Mouse (Mus musculus): ENCODE results near the gene Clk2. TPM values are rescaled to one million over a fixed set of nuclear protein-coding genes. Genes with fewer than 3 reads are reported as not detected.

The Clk2 gene
- total RNA-seq, 2 experiments from 2014 or later, result 46.2 to 47.0 TPM

DNA sequence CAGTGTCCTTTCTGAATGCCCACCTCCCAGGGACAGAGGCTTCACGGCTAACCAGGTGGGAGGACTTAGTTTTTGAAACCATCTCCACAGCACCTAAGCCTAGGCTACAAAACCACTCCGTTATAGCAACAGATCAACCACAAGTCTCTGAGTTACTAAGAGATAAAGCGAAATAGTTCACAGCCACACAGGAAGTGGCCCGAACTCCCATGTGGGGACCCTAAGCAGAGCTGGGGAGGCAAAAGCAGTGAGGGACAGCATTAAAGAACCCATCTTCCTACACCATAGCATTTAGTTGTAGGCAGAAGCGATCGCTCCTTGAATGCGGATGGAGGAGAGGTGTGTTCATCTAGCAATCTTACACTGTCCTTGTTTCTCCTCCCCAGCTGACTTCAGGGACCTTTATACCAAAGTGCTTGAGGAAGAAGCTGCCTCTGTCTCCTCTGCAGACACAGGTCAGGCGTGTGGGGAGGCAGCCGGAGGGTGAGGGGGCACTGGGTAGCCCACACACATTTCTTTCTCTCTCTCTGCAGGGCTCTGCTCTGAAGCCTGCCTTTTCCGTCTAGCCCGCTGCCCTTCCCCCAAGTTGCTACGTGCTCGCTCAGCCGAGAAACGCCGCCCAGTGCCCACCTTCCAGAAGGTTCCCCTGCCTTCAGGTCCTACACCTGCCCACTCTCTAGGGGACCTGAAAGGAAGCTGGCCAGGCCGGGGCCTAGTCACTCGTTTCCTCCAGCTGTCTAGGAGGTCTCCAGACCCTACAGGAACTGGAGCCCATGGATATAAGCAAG lies 23.3 kb downstream of the Clk2 start:
- no peak for DNase-seq (ENCODE audit: low spot score in 2 of 2)

GRCm38 (mm10) chr3:89188478-89188875 lies 23.9 kb downstream of the Clk2 start:
- no peak for DNase-seq (ENCODE audit: low spot score in 2 of 2)

GRCm38 (mm10) chr3:89190436-89190835 lies 25.8 kb downstream of the Clk2 start:
- DNase-seq (ENCODE audit: low spot score in 2 of 2), result no peak

DNA sequence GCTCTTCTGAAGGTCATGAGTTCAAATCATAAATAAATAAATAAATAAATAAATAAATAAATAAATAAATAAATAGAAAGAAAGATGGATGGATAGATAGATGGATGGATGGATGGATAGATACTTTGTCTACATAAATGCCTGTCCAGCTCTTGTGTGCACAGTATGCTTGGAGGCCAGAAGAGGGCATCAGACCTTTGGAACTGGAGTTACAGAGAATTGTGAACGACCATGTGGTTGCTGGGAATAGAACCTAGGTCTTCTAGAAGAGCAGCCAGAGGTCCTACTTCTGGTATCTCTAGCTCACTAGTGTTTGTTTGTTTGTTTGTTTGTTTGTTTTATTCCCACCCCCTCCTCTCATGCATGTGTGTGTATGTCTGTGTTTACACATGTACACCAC lies 28.8 kb downstream of the Clk2 start:
- DNase-seq (ENCODE audit: low spot score in 2 of 2), result no peak

- DNase-seq (ENCODE audit: low spot score in 2 of 2), result no peak
These were observed 29.3 kb downstream of the Clk2 start for GRCm38 (mm10) chr3:89193853-89194252.

- DNase-seq (ENCODE audit: low spot score in 2 of 2), result peak; percentile 73 to 84
These were observed 31.6 kb downstream of the Clk2 start for GRCm38 (mm10) chr3:89195979-89196877.

GRCm38 (mm10) chr3:89199839-89200238 lies 35.2 kb downstream of the Clk2 start:
- DNase-seq (ENCODE audit: low spot score in 2 of 2), result no peak

DNA sequence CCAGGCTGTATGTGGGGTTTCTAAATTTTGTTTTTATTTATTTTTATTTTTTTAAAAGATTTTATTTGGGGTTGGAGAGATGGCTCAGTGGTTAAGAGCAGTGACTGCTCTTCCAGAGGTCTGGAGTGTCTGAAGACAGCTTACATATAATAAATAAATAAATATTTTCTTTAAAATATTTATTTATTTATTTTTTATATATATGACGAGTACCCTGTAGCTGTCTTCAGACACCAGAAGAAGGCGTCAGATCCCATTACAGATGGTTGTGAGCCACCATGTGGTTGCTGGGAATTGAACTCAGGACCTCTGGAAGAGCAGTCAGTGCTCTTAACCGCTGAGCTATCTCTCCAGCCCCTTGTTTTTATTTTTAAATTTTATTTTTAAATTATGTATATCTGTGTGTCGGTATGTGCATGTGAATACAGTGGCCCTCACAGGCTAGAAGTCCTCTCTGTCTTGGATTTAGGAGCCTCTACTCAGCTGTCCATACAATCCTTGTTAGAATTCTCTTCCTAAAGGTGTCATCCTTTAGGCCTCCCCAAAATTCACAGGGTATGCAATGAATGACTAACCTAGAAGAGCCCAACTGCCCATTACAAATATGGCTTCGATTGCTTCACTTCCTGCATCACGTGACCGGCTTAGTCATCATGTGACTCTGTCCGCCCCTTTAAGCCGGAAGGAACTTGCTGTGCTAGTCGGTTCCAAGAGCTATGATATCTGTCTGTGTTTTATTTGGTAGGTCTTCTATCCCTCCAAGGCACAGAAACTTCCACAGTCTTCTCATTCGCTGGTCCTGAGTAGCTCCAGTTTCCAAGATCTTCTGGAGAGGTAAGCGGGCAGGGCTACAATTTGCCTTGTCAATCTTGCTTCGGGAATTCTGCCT lies 37.9 kb downstream of the Clk2 start, which contains the start of gene Gba:
Gba (plus strand) TSS at position 676 of the 889 bp plus-strand sequence.
- peak; percentile 84 to 91 for DNase-seq (ENCODE audit: low spot score in 2 of 2)

GRCm38 (mm10) chr3:89203142-89203514 lies 38.5 kb downstream of the Clk2 start:
- DNase-seq (ENCODE audit: low spot score in 2 of 2), result no peak

DNA sequence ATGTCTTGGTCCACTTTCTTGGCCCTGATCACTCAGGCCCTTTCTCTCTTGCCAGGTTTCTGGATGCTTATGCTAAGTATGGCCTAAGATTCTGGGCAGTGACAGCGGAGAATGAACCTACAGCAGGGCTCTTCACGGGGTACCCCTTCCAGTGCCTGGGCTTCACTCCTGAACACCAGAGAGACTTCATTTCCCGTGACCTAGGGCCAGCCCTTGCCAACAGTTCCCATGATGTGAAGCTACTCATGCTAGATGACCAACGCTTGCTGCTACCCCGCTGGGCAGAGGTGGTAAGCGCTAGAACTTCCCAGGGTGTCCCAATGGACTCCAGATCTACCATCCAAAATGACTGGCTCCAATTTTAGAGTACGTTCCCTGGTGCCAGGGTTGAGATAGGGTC lies 41.5 kb downstream of the Clk2 start:
- no peak for DNase-seq (ENCODE audit: low spot score in 2 of 2)

GRCm38 (mm10) chr3:89206695-89207094 lies 42.1 kb downstream of the Clk2 start:
- DNase-seq (ENCODE audit: low spot score in 2 of 2), result no peak

GRCm38 (mm10) chr3:89208075-89208657 lies 43.6 kb downstream of the Clk2 start:
- no peak for DNase-seq (ENCODE audit: low spot score in 2 of 2)

GRCm38 (mm10) chr3:89208736-89209135 lies 44.1 kb downstream of the Clk2 start:
- no peak for DNase-seq (ENCODE audit: low spot score in 2 of 2)

- DNase-seq (ENCODE audit: low spot score in 2 of 2), result no peak
These were observed 45.1 kb downstream of the Clk2 start for GRCm38 (mm10) chr3:89209731-89210130.

- no peak for DNase-seq (ENCODE audit: low spot score in 2 of 2)
These were observed 45.6 kb downstream of the Clk2 start for GRCm38 (mm10) chr3:89210162-89210561.

DNA sequence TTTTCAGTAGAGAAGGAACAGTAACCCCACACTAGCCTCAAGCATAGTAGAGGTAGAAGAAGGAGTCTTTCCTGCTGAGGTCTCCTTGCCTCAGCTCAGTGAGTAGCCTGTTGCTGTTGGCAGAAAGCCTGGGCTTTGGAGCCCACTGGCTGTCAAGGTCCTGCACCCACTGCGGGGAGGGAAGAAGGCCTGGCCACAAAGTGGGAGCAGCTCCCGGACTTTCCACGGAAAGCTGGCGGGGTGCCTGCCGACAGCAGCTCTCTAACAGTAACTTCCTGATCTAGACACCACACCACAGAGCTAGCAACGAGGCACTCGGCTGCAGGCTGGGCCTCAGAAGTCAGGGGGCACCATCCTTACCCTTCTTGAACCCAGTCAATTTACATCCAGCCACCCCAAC lies 46.1 kb downstream of the Clk2 start:
- DNase-seq (ENCODE audit: low spot score in 2 of 2), result no peak

DNA sequence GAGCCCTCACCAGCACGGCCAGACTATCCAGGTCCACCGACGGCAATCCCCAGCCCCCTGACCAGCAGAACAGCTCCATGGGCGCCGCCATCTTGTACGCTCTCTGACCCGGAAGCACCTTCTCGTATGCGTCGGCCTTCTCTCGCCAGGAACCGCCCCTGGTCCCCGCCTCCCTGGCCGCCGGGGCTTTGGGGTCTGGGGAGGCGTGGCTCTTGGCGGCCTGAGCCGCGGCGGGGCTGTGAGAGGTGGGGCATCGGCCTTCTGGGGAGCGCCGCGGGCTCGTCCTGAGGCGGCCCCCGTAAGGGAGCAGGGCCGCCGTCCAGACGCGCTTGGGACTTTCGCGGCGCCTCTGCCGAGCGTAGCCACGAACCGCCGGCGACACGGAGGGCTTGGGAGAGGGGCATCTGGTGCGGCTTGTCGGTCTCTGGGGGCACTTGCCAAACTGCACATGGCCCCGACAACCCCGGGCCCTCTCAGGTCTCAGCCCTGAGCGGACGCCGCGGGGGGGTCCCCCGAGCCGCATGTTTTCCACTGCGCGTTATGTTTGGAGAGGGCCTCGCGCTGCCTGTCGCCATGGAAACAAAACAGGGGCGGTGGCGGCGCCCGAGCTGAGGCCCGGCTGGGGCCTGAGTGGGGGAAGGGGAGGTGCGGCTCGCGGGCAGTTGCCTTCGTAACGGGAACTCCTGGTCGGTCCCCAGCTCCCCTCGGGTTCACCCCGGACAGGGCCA lies 49.4 kb downstream of the Clk2 start:
- DNase-seq (ENCODE audit: low spot score in 2 of 2), result peak; percentile 91 to 93

- DNase-seq (ENCODE audit: low spot score in 2 of 2), result no peak
These were observed 50.3 kb downstream of the Clk2 start, which contains the start of gene Thbs3 for GRCm38 (mm10) chr3:89214681-89215411. Gene Thbs3, plus strand, starts transcription at chr3:89215180.

DNA sequence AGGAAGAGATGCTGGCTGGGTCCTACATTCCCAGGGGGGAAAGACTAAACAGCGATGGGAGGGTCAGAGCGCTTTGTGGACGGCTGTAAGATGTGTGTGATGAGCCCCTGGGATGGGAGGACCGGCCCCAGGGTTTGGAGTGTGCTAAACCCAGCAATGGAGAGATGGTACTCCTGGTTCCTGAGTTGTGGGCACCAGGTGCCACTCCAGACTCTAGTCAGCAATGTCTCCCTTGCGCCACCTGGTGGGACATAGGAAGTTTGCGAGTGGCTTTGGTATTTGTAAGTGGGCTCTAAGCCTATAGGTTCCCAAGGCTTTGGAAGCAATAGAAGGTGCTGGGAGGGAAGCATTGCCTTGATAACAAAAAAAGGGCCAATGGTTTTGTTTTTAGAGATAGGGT lies 51.3 kb downstream of the Clk2 start:
- peak; percentile 86 to 90 for DNase-seq (ENCODE audit: low spot score in 2 of 2)
